Mouse (Mus musculus): Measurements from ENCODE around the gene Pou1f1. TPM values are rescaled to one million over a fixed set of nuclear protein-coding genes. Genes with fewer than 3 reads are reported as not detected.

Gene Pou1f1
- not detected in 2 replicates for polyA plus RNA-seq (2015; fragmentation: Nextera tagmentation; extraction: Ambion mirVana)

GRCm38 (mm10) chr16:65520211-65520610, at the start of gene Pou1f1:
TSS of gene Pou1f1 (plus strand) at chr16:65520511.
- ATAC-seq (no peak), DNase-seq (no peak)
- TF ChIP-seq EP300 (IDR thresholded peaks at IDR 0.05; ENCODE audit: low read depth) = no peak
- no peak for TF ChIP-seq CTCF (IDR thresholded peaks at IDR 0.05; ENCODE audit: low read depth)
- Histone ChIP-seq H3K4me2 (ENCODE audit: low read depth, low read length) (no peak within 1 kb of the TSS), H3K27ac (ENCODE audit: low read depth) (no peak within 1 kb of the TSS), H3K36me3 (replicated peaks; ENCODE audit: insufficient read depth, low read length) (no peaks in the 10 kb centered on the region), H3K9me3 (ENCODE audit: low read length) (no peaks in the 10 kb centered on the region), H3K4me1 (ENCODE audit: insufficient read depth) (no peaks in the 10 kb centered on the region), H3K4me3 (ENCODE audit: low read depth, low read length) (no peak within 1 kb of the TSS), H3K27me3 (ENCODE audit: insufficient read depth, low read length) (no peaks in the 10 kb centered on the region), H3K9ac (replicated peaks) (no peak within 1 kb of the TSS)
- 78% methylated on average over 6 of the region's 6 CpGs for WGBS (ENCODE audit: insufficient replicate concordance)

- no peak overlapping the region for H3K27ac ChIP-seq (ENCODE audit: low read depth)
- 33% methylated on average over 4 of the region's 4 CpGs for WGBS (ENCODE audit: insufficient replicate concordance)
- no peaks in the 10 kb centered on the region for H3K27me3 ChIP-seq (ENCODE audit: insufficient read depth, low read length)
- DNase-seq (no peak), ATAC-seq (no peak)
- TF ChIP-seq CTCF (IDR thresholded peaks at IDR 0.05; ENCODE audit: low read depth) (no peak), EP300 (IDR thresholded peaks at IDR 0.05; ENCODE audit: low read depth) (no peak)
- no peak overlapping the region for H3K4me3 ChIP-seq (ENCODE audit: low read depth, low read length)
- no peaks in the 10 kb centered on the region for H3K9me3 ChIP-seq (ENCODE audit: low read length)
- no peak overlapping the region for H3K9ac ChIP-seq (replicated peaks)
- no peaks in the 10 kb centered on the region for H3K4me1 ChIP-seq (ENCODE audit: insufficient read depth)
- no peak overlapping the region for H3K4me2 ChIP-seq (ENCODE audit: low read depth, low read length)
- no peaks in the 10 kb centered on the region for H3K36me3 ChIP-seq (replicated peaks; ENCODE audit: insufficient read depth, low read length)
Measured at GRCm38 (mm10) chr16:65470650-65471049, 49.7 kb upstream of the Pou1f1 start.

GRCm38 (mm10) chr16:65472472-65473001, 47.8 kb upstream of the Pou1f1 start:
- WGBS (ENCODE audit: insufficient replicate concordance) = 14% methylated on average over 5 of the region's 5 CpGs
- H3K9me3 ChIP-seq (ENCODE audit: low read length) = no peaks in the 10 kb centered on the region
- no peak for DNase-seq

GRCm38 (mm10) chr16:65485726-65486125, 34.6 kb upstream of the Pou1f1 start:
- Histone ChIP-seq H3K27me3 (ENCODE audit: insufficient read depth, low read length) (no peaks in the 10 kb centered on the region), H3K36me3 (replicated peaks; ENCODE audit: insufficient read depth, low read length) (no peaks in the 10 kb centered on the region), H3K4me3 (ENCODE audit: low read depth, low read length) (no peak overlapping the region), H3K9ac (replicated peaks) (no peak overlapping the region), H3K27ac (ENCODE audit: low read depth) (no peak overlapping the region), H3K4me1 (ENCODE audit: insufficient read depth) (no peaks in the 10 kb centered on the region), H3K9me3 (ENCODE audit: low read length) (no peaks in the 10 kb centered on the region), H3K4me2 (ENCODE audit: low read depth, low read length) (no peak overlapping the region)
- no peak for ATAC-seq
- 72% methylated on average over 6 of the region's 6 CpGs for WGBS (ENCODE audit: insufficient replicate concordance)
- no peak for DNase-seq
- no peak for TF ChIP-seq EP300 (IDR thresholded peaks at IDR 0.05; ENCODE audit: low read depth)
- TF ChIP-seq CTCF (IDR thresholded peaks at IDR 0.05; ENCODE audit: low read depth) = no peak

More at GRCm38 (mm10) chr16:65472472-65473001, 47.8 kb upstream of the Pou1f1 start:
- Histone ChIP-seq H3K4me2 (ENCODE audit: low read depth, low read length) (no peak overlapping the region), H3K36me3 (replicated peaks; ENCODE audit: insufficient read depth, low read length) (no peaks in the 10 kb centered on the region), H3K27ac (ENCODE audit: low read depth) (no peak overlapping the region), H3K9ac (replicated peaks) (no peak overlapping the region), H3K4me3 (ENCODE audit: low read depth, low read length) (no peak overlapping the region), H3K27me3 (ENCODE audit: insufficient read depth, low read length) (no peaks in the 10 kb centered on the region), H3K4me1 (ENCODE audit: insufficient read depth) (no peaks in the 10 kb centered on the region)
- no peak for ATAC-seq
- TF ChIP-seq CTCF (IDR thresholded peaks at IDR 0.05; ENCODE audit: low read depth) (peak; percentile 75), EP300 (IDR thresholded peaks at IDR 0.05; ENCODE audit: low read depth) (no peak)

DNA sequence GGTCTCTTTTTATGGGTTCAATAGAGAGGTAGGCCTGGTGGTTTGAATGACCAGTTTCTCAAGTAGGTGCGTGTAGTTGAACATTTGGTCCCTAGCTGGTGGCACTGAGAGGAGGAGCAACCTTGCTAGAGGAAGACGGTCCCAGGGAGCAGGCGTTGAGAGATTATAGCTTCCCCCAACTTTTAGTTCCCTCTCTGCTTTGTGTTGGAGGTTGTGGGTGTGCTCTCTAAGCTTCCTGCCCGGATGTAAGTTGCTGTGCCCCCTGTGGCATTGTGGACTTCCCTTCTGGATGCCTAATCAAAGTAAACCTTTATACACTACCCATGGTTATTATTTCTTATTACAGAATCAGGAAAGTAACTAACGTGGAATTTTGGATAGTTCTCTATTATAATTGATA, 24.3 kb upstream of the Pou1f1 start:
- WGBS (ENCODE audit: insufficient replicate concordance) = 37% methylated on average over 5 of the region's 5 CpGs
- no peak for TF ChIP-seq CTCF (IDR thresholded peaks at IDR 0.05; ENCODE audit: low read depth)

DNA sequence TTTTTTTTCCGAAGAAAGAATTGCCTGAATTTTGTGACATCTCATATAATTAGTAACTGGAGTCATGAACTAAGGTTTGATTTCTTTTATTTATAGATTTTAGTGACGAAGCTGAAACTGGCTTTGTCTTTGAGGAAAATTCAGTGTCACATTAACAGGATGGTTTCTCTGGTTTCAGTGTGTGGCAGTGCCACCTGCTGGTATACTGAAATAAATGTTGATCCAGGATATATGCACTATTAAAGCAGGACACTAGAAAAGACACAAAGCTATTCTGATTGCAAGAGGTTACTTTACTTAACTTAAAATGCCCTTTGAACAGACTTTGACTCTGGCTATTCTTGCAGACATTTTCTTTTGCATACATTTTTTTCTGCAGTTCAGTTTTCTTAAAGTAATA, 23.3 kb upstream of the Pou1f1 start:
- TF ChIP-seq EP300 (IDR thresholded peaks at IDR 0.05; ENCODE audit: low read depth) (no peak), CTCF (IDR thresholded peaks at IDR 0.05; ENCODE audit: low read depth) (peak; percentile 64)
- WGBS (ENCODE audit: insufficient replicate concordance) = 38% methylated on average over 2 of the region's 2 CpGs

More for the DNA sequence above, 24.3 kb upstream of the Pou1f1 start:
- Histone ChIP-seq H3K4me2 (ENCODE audit: low read depth, low read length) (no peak overlapping the region), H3K9me3 (ENCODE audit: low read length) (no peaks in the 10 kb centered on the region), H3K27ac (ENCODE audit: low read depth) (no peak overlapping the region), H3K9ac (replicated peaks) (no peak overlapping the region), H3K4me1 (ENCODE audit: insufficient read depth) (no peaks in the 10 kb centered on the region), H3K36me3 (replicated peaks; ENCODE audit: insufficient read depth, low read length) (no peaks in the 10 kb centered on the region), H3K4me3 (ENCODE audit: low read depth, low read length) (no peak overlapping the region), H3K27me3 (ENCODE audit: insufficient read depth, low read length) (no peaks in the 10 kb centered on the region)
- ATAC-seq = no peak
- no peak for DNase-seq

DNA sequence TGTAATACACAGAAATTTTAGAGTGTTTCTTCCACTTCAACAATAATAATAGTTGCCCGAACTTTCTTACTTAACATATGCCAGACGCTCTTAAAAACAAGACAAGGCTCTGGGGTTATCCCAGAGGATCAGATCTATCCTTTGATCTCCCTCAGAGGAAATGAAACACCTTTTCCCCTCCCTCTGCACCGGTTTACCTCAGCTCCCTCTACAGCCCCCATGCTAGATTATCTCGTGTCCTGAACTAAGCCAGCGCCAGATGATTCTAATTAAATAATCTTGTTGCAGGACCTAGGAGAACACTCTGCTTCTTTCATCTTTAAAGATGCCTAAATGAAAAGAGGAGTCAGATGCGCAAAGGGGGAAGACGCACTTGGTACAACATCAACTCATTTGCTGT, 6.1 kb upstream of the Pou1f1 start:
- WGBS (ENCODE audit: insufficient replicate concordance) = 77% methylated on average over 7 of the region's 7 CpGs
- Histone ChIP-seq H3K36me3 (replicated peaks; ENCODE audit: insufficient read depth, low read length) (no peaks in the 10 kb centered on the region), H3K27me3 (ENCODE audit: insufficient read depth, low read length) (no peaks in the 10 kb centered on the region), H3K9me3 (ENCODE audit: low read length) (no peaks in the 10 kb centered on the region), H3K4me1 (ENCODE audit: insufficient read depth) (no peaks in the 10 kb centered on the region), H3K4me3 (ENCODE audit: low read depth, low read length) (no peak overlapping the region), H3K27ac (ENCODE audit: low read depth) (no peak overlapping the region), H3K4me2 (ENCODE audit: low read depth, low read length) (no peak overlapping the region), H3K9ac (replicated peaks) (no peak overlapping the region)
- DNase-seq (no peak), ATAC-seq (no peak)
- TF ChIP-seq CTCF (IDR thresholded peaks at IDR 0.05; ENCODE audit: low read depth) = no peak

More for the DNA sequence above, 23.3 kb upstream of the Pou1f1 start:
- no peak for ATAC-seq
- Histone ChIP-seq H3K27me3 (ENCODE audit: insufficient read depth, low read length) (no peaks in the 10 kb centered on the region), H3K4me3 (ENCODE audit: low read depth, low read length) (no peak overlapping the region), H3K4me2 (ENCODE audit: low read depth, low read length) (no peak overlapping the region), H3K4me1 (ENCODE audit: insufficient read depth) (no peaks in the 10 kb centered on the region), H3K9me3 (ENCODE audit: low read length) (no peaks in the 10 kb centered on the region), H3K27ac (ENCODE audit: low read depth) (no peak overlapping the region), H3K9ac (replicated peaks) (no peak overlapping the region), H3K36me3 (replicated peaks; ENCODE audit: insufficient read depth, low read length) (no peaks in the 10 kb centered on the region)
- DNase-seq = no peak

Data from liver, postnatal 0 days (tissue).